Mouse (Mus musculus): ENCODE results near the gene Cntn5. TPM values are rescaled to one million over a fixed set of nuclear protein-coding genes. Genes with fewer than 3 reads are reported as not detected.

Gene Cntn5
- polyA plus RNA-seq, 1 experiment from 2014 or later, result 0.67 TPM

GRCm38 (mm10) chr9:10525915-10526667 lies 378.5 kb downstream of the Cntn5 start:
- H3K4me2 ChIP-seq, result no peak overlapping the region
- no peak for ATAC-seq (ENCODE audit: borderline replicate concordance, extremely low read depth, low FRiP score, low TSS enrichment)
- WGBS, result 78% methylated on average over 7 of the region's 7 CpGs
- no peaks in the 10 kb centered on the region for H3K36me3 ChIP-seq
- H3K4me3 ChIP-seq, result no peak overlapping the region
- H3K9me3 ChIP-seq, result no peaks in the 10 kb centered on the region
- H3K27ac ChIP-seq, result no peak overlapping the region
- no peaks in the 10 kb centered on the region for H3K4me1 ChIP-seq
- H3K9ac ChIP-seq, result no peak overlapping the region
- no peaks in the 10 kb centered on the region for H3K27me3 ChIP-seq

DNA sequence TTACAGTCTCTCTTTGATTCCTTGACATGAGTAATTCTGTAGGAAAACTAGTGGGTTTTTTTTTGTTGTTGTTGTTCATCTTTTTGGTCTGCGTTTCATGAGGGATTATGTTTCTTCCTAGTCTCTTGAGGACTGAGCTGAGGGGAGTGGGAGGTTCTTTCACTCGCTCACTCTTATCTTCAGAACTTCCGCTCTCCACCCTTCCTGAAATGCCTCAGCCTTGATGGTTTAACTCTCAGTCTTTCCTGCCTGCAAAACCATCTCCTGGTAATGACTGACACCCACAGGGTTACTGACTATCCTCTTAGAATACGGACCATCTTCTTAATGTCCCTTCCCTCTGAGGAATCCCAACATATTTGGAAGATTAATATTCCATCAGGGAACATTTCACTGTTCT lies 382.0 kb downstream of the Cntn5 start:
- Histone ChIP-seq H3K9me3 (no peaks in the 10 kb centered on the region), H3K9ac (no peak overlapping the region), H3K4me1 (no peaks in the 10 kb centered on the region), H3K4me3 (no peak overlapping the region), H3K4me2 (no peak overlapping the region), H3K36me3 (no peaks in the 10 kb centered on the region), H3K27me3 (no peaks in the 10 kb centered on the region), H3K27ac (no peak overlapping the region)
- WGBS, result 55% methylated on average over 4 of the region's 4 CpGs
- no peak for ATAC-seq (ENCODE audit: borderline replicate concordance, extremely low read depth, low FRiP score, low TSS enrichment)

- Histone ChIP-seq H3K4me1 (no peaks in the 10 kb centered on the region), H3K27me3 (no peaks in the 10 kb centered on the region), H3K9me3 (no peaks in the 10 kb centered on the region), H3K36me3 (no peaks in the 10 kb centered on the region), H3K27ac (no peak overlapping the region), H3K4me2 (no peak overlapping the region), H3K4me3 (no peak overlapping the region), H3K9ac (no peak overlapping the region)
- WGBS, result 64% methylated on average over 1 of the region's 1 CpGs
- ATAC-seq (ENCODE audit: borderline replicate concordance, extremely low read depth, low FRiP score, low TSS enrichment), result no peak
Measured at GRCm38 (mm10) chr9:10521054-10521453, 383.5 kb downstream of the Cntn5 start.

GRCm38 (mm10) chr9:10492243-10492642 lies 412.3 kb downstream of the Cntn5 start:
- H3K4me2 ChIP-seq, result no peak overlapping the region
- H3K27me3 ChIP-seq, result no peaks in the 10 kb centered on the region
- H3K4me3 ChIP-seq, result no peak overlapping the region
- no peaks in the 10 kb centered on the region for H3K36me3 ChIP-seq
- ATAC-seq (ENCODE audit: borderline replicate concordance, extremely low read depth, low FRiP score, low TSS enrichment), result no peak
- H3K27ac ChIP-seq, result no peak overlapping the region
- H3K9me3 ChIP-seq, result no peaks in the 10 kb centered on the region
- H3K4me1 ChIP-seq, result no peaks in the 10 kb centered on the region
- H3K9ac ChIP-seq, result no peak overlapping the region

GRCm38 (mm10) chr9:10471484-10472125 lies 433.0 kb downstream of the Cntn5 start:
- H3K4me1 ChIP-seq, result no peaks in the 10 kb centered on the region
- no peaks in the 10 kb centered on the region for H3K36me3 ChIP-seq
- H3K9ac ChIP-seq, result no peak overlapping the region
- no peak overlapping the region for H3K27ac ChIP-seq
- WGBS, result 54% methylated on average over 4 of the region's 4 CpGs
- H3K9me3 ChIP-seq, result no peaks in the 10 kb centered on the region
- H3K4me3 ChIP-seq, result no peak overlapping the region
- no peak overlapping the region for H3K4me2 ChIP-seq
- H3K27me3 ChIP-seq, result no peaks in the 10 kb centered on the region
- ATAC-seq (ENCODE audit: borderline replicate concordance, extremely low read depth, low FRiP score, low TSS enrichment), result peak; percentile 55; the same call in 1 of the 2 replicates

DNA sequence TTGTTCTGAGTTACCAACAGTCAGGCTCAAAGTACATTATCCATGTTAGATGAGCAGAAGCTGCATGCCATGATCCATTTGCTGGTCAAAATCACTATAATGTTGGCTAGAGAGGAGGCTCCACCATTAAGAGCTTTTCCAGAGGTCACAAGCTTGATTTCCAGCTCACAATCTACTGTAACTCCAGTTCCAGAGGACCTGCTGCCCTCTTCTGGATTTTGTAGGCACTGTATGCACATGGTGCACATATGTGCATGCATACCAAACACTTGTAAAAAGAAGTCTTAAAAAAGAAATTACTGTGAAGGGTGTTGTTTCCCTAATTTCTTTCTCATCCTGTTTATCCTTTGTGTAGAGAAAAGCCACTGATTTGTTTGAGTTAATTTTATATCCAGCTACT lies 439.8 kb downstream of the Cntn5 start:
- no peak overlapping the region for H3K9ac ChIP-seq
- H3K4me2 ChIP-seq, result no peak overlapping the region
- no peaks in the 10 kb centered on the region for H3K4me1 ChIP-seq
- no peak for ATAC-seq (ENCODE audit: borderline replicate concordance, extremely low read depth, low FRiP score, low TSS enrichment)
- no peaks in the 10 kb centered on the region for H3K27me3 ChIP-seq
- H3K36me3 ChIP-seq, result no peaks in the 10 kb centered on the region
- no peak overlapping the region for H3K4me3 ChIP-seq
- H3K27ac ChIP-seq, result no peak overlapping the region
- no peaks in the 10 kb centered on the region for H3K9me3 ChIP-seq

GRCm38 (mm10) chr9:10457900-10458299 lies 446.7 kb downstream of the Cntn5 start:
- Histone ChIP-seq H3K27me3 (no peaks in the 10 kb centered on the region), H3K9me3 (no peaks in the 10 kb centered on the region), H3K4me1 (no peaks in the 10 kb centered on the region), H3K36me3 (no peaks in the 10 kb centered on the region), H3K27ac (no peak overlapping the region), H3K9ac (no peak overlapping the region), H3K4me3 (no peak overlapping the region), H3K4me2 (no peak overlapping the region)
- no peak for ATAC-seq (ENCODE audit: borderline replicate concordance, extremely low read depth, low FRiP score, low TSS enrichment)
- 18% methylated on average over 3 of the region's 3 CpGs for WGBS

DNA sequence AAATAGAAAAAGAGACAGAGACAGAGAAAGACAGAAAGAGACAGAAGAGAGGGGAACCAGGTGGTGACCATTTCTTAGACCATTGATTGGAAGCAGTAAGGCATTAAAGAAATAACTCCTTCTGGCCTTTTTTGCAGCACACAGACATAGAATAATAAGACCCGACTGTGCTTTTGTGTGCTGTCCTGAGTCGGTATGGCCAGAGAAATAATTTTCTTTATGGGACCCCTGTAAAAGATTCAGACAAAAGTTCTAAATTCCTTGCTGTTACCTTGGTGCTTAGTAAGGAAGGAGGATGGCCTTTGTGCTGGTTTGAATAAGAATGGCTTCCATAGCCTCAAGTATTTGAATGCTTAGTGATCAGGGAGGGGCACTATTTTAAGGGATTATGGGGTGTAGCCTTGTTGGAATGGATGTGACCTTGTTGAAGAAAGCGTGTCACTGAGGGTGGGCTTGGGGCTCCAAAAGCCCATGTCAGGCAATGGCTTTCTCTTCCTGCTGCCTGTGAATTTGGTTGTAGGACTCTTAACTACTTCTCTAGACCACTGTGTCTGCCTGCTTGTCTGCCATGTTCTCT lies 455.5 kb downstream of the Cntn5 start:
- H3K9me3 ChIP-seq, result no peaks in the 10 kb centered on the region
- H3K36me3 ChIP-seq, result no peaks in the 10 kb centered on the region
- no peak overlapping the region for H3K4me3 ChIP-seq
- no peak overlapping the region for H3K9ac ChIP-seq
- H3K4me1 ChIP-seq, result no peaks in the 10 kb centered on the region
- no peak overlapping the region for H3K27ac ChIP-seq
- H3K4me2 ChIP-seq, result no peak overlapping the region
- no peak for ATAC-seq (ENCODE audit: borderline replicate concordance, extremely low read depth, low FRiP score, low TSS enrichment)
- WGBS, result 80% methylated on average over 3 of the region's 3 CpGs
- no peaks in the 10 kb centered on the region for H3K27me3 ChIP-seq

DNA sequence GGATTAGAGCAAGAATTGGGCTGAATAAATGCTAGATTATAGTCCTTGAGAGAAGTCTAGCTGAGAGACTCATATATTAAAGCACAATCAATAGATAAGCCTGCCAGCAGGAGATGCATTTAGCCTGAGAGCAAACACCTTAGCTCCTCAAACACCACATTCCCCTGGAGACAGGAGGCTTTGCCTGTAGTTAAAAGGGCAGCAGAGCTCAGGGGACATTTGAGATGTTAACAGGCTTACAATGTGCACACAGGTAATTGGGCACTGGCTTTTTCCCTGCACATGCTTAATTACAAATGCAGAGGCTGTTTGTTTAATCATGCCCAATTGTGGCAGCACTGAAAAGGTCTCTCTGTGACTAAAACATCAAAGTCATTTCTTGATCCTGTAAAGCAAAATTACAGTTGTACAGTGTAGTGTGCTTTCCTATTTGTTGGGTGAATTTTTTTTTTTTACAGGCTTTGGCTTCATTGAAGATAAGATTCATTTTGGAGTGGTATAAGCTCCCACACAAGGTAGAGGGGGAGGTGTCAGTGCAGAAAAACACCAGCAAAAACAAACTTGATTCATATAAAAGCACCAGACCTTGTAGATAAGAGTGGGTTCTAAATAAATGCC lies 457.2 kb downstream of the Cntn5 start:
- no peaks in the 10 kb centered on the region for H3K27me3 ChIP-seq

GRCm38 (mm10) chr9:10412075-10412474 lies 492.5 kb downstream of the Cntn5 start:
- no peak overlapping the region for H3K9ac ChIP-seq
- no peaks in the 10 kb centered on the region for H3K27me3 ChIP-seq
- ATAC-seq (ENCODE audit: borderline replicate concordance, extremely low read depth, low FRiP score, low TSS enrichment), result no peak
- no peaks in the 10 kb centered on the region for H3K4me1 ChIP-seq
- H3K9me3 ChIP-seq, result no peaks in the 10 kb centered on the region
- H3K36me3 ChIP-seq, result no peaks in the 10 kb centered on the region
- no peak overlapping the region for H3K4me3 ChIP-seq
- H3K27ac ChIP-seq, result no peak overlapping the region
- H3K4me2 ChIP-seq, result no peak overlapping the region

More for the DNA sequence above, 457.2 kb downstream of the Cntn5 start:
- Histone ChIP-seq H3K4me1 (no peaks in the 10 kb centered on the region), H3K4me2 (no peak overlapping the region), H3K9ac (no peak overlapping the region), H3K4me3 (no peak overlapping the region), H3K27ac (no peak overlapping the region), H3K36me3 (no peaks in the 10 kb centered on the region), H3K9me3 (no peaks in the 10 kb centered on the region)
- no peak for ATAC-seq (ENCODE audit: borderline replicate concordance, extremely low read depth, low FRiP score, low TSS enrichment)

DNA sequence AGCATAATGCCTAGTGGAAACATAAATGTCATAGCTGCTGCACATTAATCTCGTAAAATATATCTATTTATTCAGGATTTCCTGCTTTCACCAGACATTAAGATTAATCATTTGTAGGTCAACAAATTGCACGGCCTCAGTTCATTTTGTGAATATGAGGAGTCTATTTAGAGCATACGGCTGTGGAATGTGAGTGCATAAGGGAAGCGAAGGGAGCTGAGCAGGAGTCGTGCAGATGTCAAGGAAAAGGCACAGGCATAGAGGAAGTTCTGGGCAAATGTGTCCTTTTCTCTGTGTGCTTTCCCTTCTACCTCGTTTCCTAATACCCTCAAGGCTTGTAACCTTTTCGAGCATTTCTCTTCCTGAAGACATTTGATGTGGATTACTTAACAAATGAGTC lies 504.5 kb downstream of the Cntn5 start:
- WGBS, result 34% methylated on average over 7 of the region's 7 CpGs
- H3K9me3 ChIP-seq, result no peaks in the 10 kb centered on the region
- no peak overlapping the region for H3K4me2 ChIP-seq
- ATAC-seq (ENCODE audit: borderline replicate concordance, extremely low read depth, low FRiP score, low TSS enrichment), result no peak
- no peak overlapping the region for H3K27ac ChIP-seq
- H3K9ac ChIP-seq, result no peak overlapping the region
- H3K27me3 ChIP-seq, result no peaks in the 10 kb centered on the region
- no peak overlapping the region for H3K4me3 ChIP-seq
- H3K36me3 ChIP-seq, result no peaks in the 10 kb centered on the region
- H3K4me1 ChIP-seq, result no peaks in the 10 kb centered on the region

- H3K36me3 ChIP-seq, result no peaks in the 10 kb centered on the region
- H3K27ac ChIP-seq, result no peak overlapping the region
- no peaks in the 10 kb centered on the region for H3K4me1 ChIP-seq
- ATAC-seq (ENCODE audit: borderline replicate concordance, extremely low read depth, low FRiP score, low TSS enrichment), result no peak
- 80% methylated on average over 2 of the region's 2 CpGs for WGBS
- H3K9me3 ChIP-seq, result no peaks in the 10 kb centered on the region
- no peak overlapping the region for H3K9ac ChIP-seq
- H3K27me3 ChIP-seq, result no peaks in the 10 kb centered on the region
- no peak overlapping the region for H3K4me2 ChIP-seq
- no peak overlapping the region for H3K4me3 ChIP-seq
Measured at GRCm38 (mm10) chr9:10389863-10390262, 514.7 kb downstream of the Cntn5 start.

Measured in lung, embryonic 15.5 days (tissue).